Mouse (Mus musculus) stomach, postnatal 0 days (tissue): ENCODE results near the gene Cplx2.

Experiments used
- CTCF ChIP-seq: IDR thresholded peaks from 2 replicates; pipeline ENCODE4 v1.5.1; 2016; ENCODE audit warnings: antibody characterized with exemption, low read depth, mild to moderate bottlenecking, moderate library complexity
- EP300 ChIP-seq: optimal IDR thresholded peaks from 2 replicates; pipeline ENCODE3; 2016; ENCODE audit warnings: antibody characterized with exemption

GRCm38 (mm10) chr13:54426781-54427655, 55.9 kb downstream of the Cplx2 start:
- no peak for TF ChIP-seq CTCF
- TF ChIP-seq EP300 = no peak
